Mouse (Mus musculus): Measurements from ENCODE around the gene Abca2. TPM values are rescaled to one million over a fixed set of nuclear protein-coding genes. Genes with fewer than 3 reads are reported as not detected.

The Abca2 gene
- polyA plus RNA-seq, 1 experiment from 2014 or later: 6.2 TPM

DNA sequence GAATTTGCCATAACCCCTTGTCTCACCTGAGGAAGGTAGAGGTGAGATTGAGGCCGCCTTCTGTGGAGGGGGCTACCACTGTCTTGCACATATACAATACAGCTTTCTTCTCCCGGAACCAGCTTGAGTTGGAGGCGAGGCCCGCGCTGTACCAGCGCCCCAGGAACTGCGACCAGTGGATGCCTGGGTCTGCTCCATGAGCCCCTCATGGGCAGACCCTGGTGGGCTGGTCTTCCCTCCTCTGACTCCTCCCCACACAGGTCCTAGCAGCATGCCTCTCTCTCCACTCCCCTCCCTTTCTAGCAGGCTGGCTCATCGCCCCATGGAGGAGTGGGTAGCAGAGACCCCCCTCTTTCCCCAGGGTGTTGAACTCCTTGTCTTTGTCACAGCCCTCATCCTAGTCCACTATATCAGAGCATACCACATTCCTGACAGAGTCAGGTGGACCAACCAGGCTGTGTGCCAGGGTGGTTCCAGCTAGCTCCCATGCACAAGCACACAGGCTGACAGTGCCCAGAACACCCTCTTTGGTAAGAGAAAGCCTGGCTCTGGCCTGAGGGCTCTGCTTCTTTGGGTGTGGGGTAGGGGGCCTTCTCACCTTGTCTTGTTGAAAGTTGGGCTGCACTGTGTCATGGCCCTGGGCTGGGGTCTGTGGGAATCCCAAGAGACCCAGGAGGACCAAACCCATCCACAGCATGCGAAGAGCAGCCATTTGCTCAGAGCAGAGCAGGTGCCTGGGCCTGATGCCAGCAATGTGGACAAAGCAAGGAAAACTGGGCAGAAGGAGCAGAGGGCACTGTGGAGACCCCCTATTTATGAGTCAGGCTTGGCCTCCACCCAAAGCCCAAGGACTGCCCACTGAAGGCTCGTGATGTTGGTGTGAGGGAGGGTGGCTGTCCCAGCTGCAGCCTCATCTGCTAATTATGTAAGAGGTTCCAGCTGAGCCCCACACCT lies 40.7 kb downstream of the Abca2 start:
- peaks cover 28% of the 10 kb centered on the region for H3K4me1 ChIP-seq
- H3K27ac ChIP-seq (replicated peaks): no peak overlapping the region; the same call in 1 of the 2 replicates
- no peak for DNase-seq (ENCODE audit: low spot score)
- H3K27me3 ChIP-seq (ENCODE audit: low read depth, poor library complexity, severe bottlenecking): no peaks in the 10 kb centered on the region
- WGBS: 80% methylated on average over 10 of the region's 10 CpGs
- H3K9me3 ChIP-seq (replicated peaks): no peaks in the 10 kb centered on the region
- H3K4me3 ChIP-seq: no peak overlapping the region
- H3K36me3 ChIP-seq: no peaks in the 10 kb centered on the region

DNA sequence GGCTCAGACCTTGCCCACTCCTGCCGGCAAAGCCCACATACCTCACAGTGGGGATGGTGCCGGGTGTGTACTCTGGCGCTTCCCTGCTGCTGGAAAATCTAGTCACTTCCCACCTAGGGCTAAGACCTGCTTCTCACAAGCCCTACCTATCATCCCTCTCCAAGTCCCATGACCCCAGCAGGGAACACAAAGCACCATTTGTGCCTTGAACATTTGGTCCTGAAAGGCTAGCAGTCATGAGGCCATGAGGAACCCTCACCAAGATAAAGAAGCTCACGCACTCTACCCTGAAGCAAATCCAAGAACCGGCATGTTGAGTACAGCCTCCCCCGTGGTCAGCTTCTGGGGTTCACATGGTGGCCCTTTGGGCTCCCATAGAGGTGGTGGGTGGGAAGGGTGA lies 41.5 kb downstream of the Abca2 start, which contains the start of gene Ptgds:
Ptgds (minus strand) TSS at position 78 of the 400 bp plus-strand sequence.
- 65% methylated on average over 6 of the region's 6 CpGs for WGBS
- Histone ChIP-seq H3K27me3 (ENCODE audit: low read depth, poor library complexity, severe bottlenecking) (no peaks in the 10 kb centered on the region), H3K9me3 (replicated peaks) (no peaks in the 10 kb centered on the region), H3K36me3 (no peaks in the 10 kb centered on the region), H3K4me3 (no peak within 1 kb of the TSS), H3K4me1 (peaks cover 28% of the 10 kb centered on the region), H3K27ac (replicated peaks) (no peak within 1 kb of the TSS; the same call in 1 of the 2 replicates)
- DNase-seq (ENCODE audit: low spot score): no peak

GRCm38 (mm10) chr2:25472550-25472949 lies 44.0 kb downstream of the Abca2 start:
- Histone ChIP-seq H3K27me3 (ENCODE audit: low read depth, poor library complexity, severe bottlenecking) (no peaks in the 10 kb centered on the region), H3K4me1 (peaks cover 6% of the 10 kb centered on the region), H3K36me3 (no peaks in the 10 kb centered on the region), H3K4me3 (no peak overlapping the region), H3K27ac (replicated peaks) (no peak overlapping the region), H3K9me3 (replicated peaks) (no peaks in the 10 kb centered on the region)
- no peak for DNase-seq (ENCODE audit: low spot score)
- 76% methylated on average over 2 of the region's 2 CpGs for WGBS

DNA sequence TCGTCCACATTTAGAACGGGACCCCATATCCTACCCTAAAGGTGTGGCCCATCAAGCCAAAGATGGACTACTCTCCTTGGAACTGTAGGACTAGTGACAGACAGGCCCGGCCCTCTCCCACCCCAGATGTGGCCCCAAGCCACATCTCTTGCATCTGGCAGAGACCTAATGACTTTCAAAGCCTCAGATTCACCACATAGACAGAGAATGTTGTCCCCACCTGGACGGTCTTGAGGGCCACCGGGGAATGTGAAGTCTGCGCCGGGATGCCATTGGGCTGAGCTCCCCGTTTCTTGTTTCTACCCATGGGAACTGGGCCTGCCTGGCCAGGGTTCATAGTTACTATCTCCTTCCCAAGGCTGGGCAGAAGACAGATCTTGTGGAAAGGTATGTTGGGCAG lies 49.0 kb downstream of the Abca2 start:
- H3K27me3 ChIP-seq (ENCODE audit: low read depth, poor library complexity, severe bottlenecking): no peaks in the 10 kb centered on the region
- no peaks in the 10 kb centered on the region for H3K9me3 ChIP-seq (replicated peaks)
- 88% methylated on average over 8 of the region's 8 CpGs for WGBS
- H3K36me3 ChIP-seq: no peaks in the 10 kb centered on the region
- no peak overlapping the region for H3K4me3 ChIP-seq
- H3K4me1 ChIP-seq: no peaks in the 10 kb centered on the region
- DNase-seq (ENCODE audit: low spot score): no peak
- H3K27ac ChIP-seq (replicated peaks): no peak overlapping the region

- no peak for DNase-seq (ENCODE audit: low spot score)
- Histone ChIP-seq H3K9me3 (replicated peaks) (no peaks in the 10 kb centered on the region), H3K4me3 (no peak overlapping the region), H3K27ac (replicated peaks) (no peak overlapping the region), H3K4me1 (no peaks in the 10 kb centered on the region), H3K27me3 (ENCODE audit: low read depth, poor library complexity, severe bottlenecking) (no peaks in the 10 kb centered on the region), H3K36me3 (no peaks in the 10 kb centered on the region)
- 89% methylated on average over 3 of the region's 3 CpGs for WGBS
Measured at GRCm38 (mm10) chr2:25477967-25478675, 49.6 kb downstream of the Abca2 start.

DNA sequence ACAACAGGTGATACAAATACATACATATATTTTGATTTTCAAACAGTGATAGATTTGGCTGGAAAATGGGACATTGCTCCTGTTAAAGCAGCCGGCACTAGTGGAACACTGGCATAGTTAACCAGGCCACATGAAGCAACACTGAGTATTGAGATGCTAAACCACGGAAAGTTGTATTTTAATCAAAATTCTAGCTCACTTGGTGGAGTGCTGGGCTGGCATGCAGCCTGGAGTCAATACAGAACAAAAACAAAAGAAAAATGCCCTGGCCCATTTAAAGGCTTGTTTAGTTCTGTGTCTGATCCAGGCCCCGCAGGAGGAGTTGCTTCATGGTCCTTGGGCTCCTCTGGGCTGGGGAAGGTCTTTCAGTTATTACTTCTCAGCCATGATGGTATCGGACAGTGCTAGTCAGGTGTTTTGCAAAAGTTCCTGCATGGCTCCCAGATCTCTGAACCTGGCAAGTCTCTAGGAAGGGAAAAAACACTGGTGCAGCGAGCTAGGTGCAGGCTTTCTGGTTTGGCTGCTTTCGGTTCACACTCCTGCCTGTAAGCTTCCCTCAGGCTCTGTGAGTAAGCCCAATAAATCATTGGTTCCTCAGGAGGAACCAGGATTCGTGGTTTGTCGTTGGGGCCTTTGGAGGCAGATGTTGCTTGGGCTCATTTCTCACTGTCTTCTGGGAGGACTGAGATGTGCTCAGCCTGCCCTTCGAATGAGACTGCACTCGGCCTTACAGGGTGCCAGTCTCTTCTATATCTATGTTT lies 51.2 kb downstream of the Abca2 start:
- H3K36me3 ChIP-seq: no peaks in the 10 kb centered on the region
- no peaks in the 10 kb centered on the region for H3K4me1 ChIP-seq
- DNase-seq (ENCODE audit: low spot score): no peak
- 80% methylated on average over 10 of the region's 10 CpGs for WGBS
- no peak overlapping the region for H3K27ac ChIP-seq (replicated peaks)
- no peaks in the 10 kb centered on the region for H3K9me3 ChIP-seq (replicated peaks)
- H3K27me3 ChIP-seq (ENCODE audit: low read depth, poor library complexity, severe bottlenecking): no peaks in the 10 kb centered on the region
- no peak overlapping the region for H3K4me3 ChIP-seq

- Histone ChIP-seq H3K4me1 (0 out of 2 replicates have a peak, but pooled peaks cover 6% of the 10 kb centered on the region), H3K4me3 (no peak overlapping the region), H3K36me3 (no peaks in the 10 kb centered on the region), H3K9me3 (replicated peaks) (no peaks in the 10 kb centered on the region), H3K27ac (replicated peaks) (no peak overlapping the region), H3K27me3 (ENCODE audit: low read depth, poor library complexity, severe bottlenecking) (no peaks in the 10 kb centered on the region)
- no peak for DNase-seq (ENCODE audit: low spot score)
- 83% methylated on average over 1 of the region's 1 CpGs for WGBS
Measured at GRCm38 (mm10) chr2:25480541-25480940, 52.0 kb downstream of the Abca2 start.

GRCm38 (mm10) chr2:25482969-25483368 lies 54.5 kb downstream of the Abca2 start:
- H3K36me3 ChIP-seq: no peaks in the 10 kb centered on the region
- DNase-seq (ENCODE audit: low spot score): peak; percentile 36
- H3K27me3 ChIP-seq (ENCODE audit: low read depth, poor library complexity, severe bottlenecking): no peaks in the 10 kb centered on the region
- 30% methylated on average over 7 of the region's 7 CpGs for WGBS
- no peaks in the 10 kb centered on the region for H3K9me3 ChIP-seq (replicated peaks)
- H3K4me1 ChIP-seq: 0 out of 2 replicates have a peak, but pooled peaks cover 6% of the 10 kb centered on the region
- no peak overlapping the region for H3K4me3 ChIP-seq
- no peak overlapping the region for H3K27ac ChIP-seq (replicated peaks)

DNA sequence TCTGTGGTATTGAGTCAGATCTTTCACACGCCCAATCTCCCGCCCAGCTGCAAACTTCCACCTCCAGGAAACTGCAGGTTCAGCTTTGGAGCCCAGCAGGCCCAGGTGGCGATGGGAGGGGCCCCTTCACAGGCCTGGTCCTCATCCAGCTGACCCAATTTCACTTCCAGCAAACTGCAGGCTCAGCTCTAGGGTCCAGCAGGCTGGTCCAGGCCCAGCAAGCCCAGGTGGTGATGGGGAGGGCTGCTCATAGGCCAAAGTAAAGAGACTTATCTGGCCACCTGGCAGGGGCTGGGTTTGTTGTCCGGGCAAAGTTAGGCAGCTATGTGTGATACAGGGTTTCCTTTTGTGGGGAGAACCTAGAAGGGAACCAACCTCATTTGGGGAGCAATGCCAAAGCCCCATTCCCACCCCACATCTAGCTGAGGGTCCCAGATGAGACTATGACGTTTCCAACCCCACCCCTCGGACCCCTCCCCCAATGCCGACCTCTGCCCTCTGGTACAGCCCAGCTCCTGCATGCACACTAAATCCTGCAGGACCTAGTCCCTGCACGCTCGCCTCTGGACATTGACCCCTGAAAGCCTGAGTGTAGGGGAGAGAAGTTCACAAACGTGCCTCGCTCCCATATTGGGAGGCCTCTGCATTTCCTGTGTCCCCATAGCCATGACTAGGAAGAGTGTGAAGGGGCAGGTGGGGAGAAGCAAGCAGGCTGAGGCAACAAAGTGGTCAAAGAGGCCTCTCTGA lies 56.6 kb downstream of the Abca2 start:
- no peak for DNase-seq (ENCODE audit: low spot score)

DNA sequence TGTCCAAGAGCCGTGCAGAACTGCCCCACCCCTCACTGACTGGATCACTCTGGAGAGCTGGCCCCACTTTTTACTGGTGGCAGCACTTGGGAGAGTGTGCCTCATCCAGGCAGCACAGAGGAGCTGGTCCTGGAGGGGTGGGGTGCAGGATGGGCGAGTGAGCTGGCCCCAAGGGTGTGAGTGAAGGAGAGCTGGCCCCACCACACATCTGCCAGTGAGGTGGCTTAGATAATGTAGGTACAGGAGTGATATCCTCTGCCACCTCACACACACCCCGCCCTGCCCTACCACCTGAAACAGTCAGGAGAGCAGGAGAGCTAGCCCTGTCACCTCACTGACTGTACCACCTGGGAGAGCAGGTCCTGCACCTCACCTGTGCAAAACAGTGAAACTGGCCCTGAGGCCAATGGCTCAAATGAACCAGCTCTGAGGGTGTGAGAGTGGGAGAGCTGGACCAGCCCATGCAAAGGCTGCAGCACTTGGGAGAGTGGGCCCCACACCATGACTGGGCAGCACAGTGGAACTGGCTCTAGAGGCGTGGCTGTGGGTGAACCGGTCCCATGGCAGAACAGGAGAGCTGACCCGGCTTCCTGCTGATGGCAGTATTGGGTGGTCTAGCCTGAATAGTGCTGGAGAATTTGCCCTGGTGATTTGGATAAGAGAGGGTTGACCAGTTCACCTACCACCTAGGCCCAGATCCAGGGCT lies 59.6 kb downstream of the Abca2 start:
- H3K27ac ChIP-seq (replicated peaks): no peak overlapping the region
- H3K36me3 ChIP-seq: no peaks in the 10 kb centered on the region
- H3K27me3 ChIP-seq (ENCODE audit: low read depth, poor library complexity, severe bottlenecking): no peaks in the 10 kb centered on the region
- WGBS: 78% methylated on average over 6 of the region's 6 CpGs
- H3K4me3 ChIP-seq: no peak overlapping the region
- H3K4me1 ChIP-seq: 0 out of 2 replicates have a peak, but pooled peaks cover 6% of the 10 kb centered on the region
- no peaks in the 10 kb centered on the region for H3K9me3 ChIP-seq (replicated peaks)
- DNase-seq (ENCODE audit: low spot score): no peak

More for the DNA sequence above, 56.6 kb downstream of the Abca2 start:
- H3K9me3 ChIP-seq (replicated peaks): no peaks in the 10 kb centered on the region
- H3K27me3 ChIP-seq (ENCODE audit: low read depth, poor library complexity, severe bottlenecking): no peaks in the 10 kb centered on the region
- no peak overlapping the region for H3K4me3 ChIP-seq
- 0 out of 2 replicates have a peak, but pooled peaks cover 6% of the 10 kb centered on the region for H3K4me1 ChIP-seq
- H3K36me3 ChIP-seq: no peaks in the 10 kb centered on the region
- H3K27ac ChIP-seq (replicated peaks): no peak overlapping the region
- 75% methylated on average over 11 of the region's 11 CpGs for WGBS

DNA sequence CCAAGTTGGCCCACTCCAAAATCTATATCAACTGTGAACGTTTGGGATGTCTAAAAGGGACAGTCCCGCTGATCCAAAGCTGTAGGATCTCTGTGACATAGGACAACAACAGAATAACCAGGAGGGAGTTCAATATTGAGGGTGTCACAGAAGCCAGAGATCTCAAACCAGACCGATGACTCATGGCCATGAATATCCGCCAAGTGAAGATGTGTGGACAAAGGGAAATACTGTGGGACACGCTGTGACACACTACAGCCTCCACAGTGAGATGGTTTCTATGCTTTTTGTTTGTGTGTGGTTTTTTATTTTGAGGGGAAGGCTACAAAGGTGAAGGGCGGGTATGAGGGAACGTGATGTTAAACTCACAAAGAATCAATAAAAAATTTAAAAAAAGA lies 60.2 kb downstream of the Abca2 start:
- Histone ChIP-seq H3K27ac (replicated peaks) (no peak overlapping the region), H3K4me1 (0 out of 2 replicates have a peak, but pooled peaks cover 6% of the 10 kb centered on the region), H3K9me3 (replicated peaks) (no peaks in the 10 kb centered on the region), H3K27me3 (ENCODE audit: low read depth, poor library complexity, severe bottlenecking) (no peaks in the 10 kb centered on the region), H3K4me3 (no peak overlapping the region), H3K36me3 (no peaks in the 10 kb centered on the region)
- 83% methylated on average over 7 of the region's 7 CpGs for WGBS
- no peak for DNase-seq (ENCODE audit: low spot score)

All from midbrain, embryonic 10.5 days (tissue).